Mouse (Mus musculus) urinary bladder, adult 2 months (tissue): ENCODE results near the gene Srrm2. TPM values are rescaled to one million over a fixed set of nuclear protein-coding genes. Genes with fewer than 3 reads are reported as not detected.
A peak's percentile ranks its signal among the peaks of the same experiment; 100 is the strongest.
"Not testable (repeated sequence)": the region's sequence is repeated elsewhere in the genome, so short reads cannot be mapped to it uniquely, and the experiment has no call there.

Experiments used
- DNase-seq: peaks from one replicate; pipeline ENCODE4 v3.0.0; 2022; ENCODE audit warnings: low spot score
- polyA plus RNA-seq: library from polyadenylated mRNA; depleted of rRNA; stranded (reverse); fragments of >200 nt; gene quantifications from 2 replicates; pipeline ENCODE4 v1.2.3, GENCODE M21; 2012

The Srrm2 gene
- polyA plus RNA-seq, 1 experiment, result 540 TPM

DNA sequence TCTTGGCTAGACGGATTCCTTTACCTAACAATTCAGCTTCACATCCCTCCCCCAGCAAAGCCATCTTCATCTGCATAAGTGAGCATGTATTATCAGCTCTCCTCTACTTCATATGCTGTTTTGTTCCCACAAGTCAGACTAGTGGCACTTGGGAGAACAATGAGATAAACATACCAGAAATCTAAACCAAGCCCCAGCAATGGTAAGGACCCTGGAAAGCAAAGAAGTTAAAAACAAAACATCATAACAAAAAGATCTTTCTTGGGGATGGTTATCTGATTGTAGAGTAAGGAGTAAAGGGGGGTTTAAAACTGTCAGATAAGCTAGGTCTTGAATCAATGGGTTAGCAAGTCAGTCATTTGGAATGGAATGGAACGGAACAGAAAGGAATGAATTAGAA lies 19.8 kb upstream of the Srrm2 start:
- no peak for DNase-seq

DNA sequence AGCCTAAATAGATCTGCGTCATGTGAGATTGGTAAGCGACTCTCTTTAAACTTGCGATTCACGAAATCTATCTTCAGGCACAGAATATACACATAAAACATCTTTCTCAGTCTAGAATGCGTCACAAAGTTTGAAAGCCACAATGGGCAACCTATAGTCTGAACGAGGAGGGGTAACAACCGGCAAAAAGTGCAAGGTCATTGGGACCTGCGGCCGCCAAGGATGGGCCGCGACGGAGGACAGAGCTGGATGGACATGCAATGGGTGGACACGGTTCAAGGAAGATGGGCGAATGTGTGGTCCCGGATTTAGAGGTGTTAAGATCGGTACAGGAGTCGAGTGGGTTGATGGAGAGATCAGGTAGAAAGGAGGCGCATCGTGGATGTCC lies 19.4 kb upstream of the Srrm2 start:
- DNase-seq, result no peak

DNA sequence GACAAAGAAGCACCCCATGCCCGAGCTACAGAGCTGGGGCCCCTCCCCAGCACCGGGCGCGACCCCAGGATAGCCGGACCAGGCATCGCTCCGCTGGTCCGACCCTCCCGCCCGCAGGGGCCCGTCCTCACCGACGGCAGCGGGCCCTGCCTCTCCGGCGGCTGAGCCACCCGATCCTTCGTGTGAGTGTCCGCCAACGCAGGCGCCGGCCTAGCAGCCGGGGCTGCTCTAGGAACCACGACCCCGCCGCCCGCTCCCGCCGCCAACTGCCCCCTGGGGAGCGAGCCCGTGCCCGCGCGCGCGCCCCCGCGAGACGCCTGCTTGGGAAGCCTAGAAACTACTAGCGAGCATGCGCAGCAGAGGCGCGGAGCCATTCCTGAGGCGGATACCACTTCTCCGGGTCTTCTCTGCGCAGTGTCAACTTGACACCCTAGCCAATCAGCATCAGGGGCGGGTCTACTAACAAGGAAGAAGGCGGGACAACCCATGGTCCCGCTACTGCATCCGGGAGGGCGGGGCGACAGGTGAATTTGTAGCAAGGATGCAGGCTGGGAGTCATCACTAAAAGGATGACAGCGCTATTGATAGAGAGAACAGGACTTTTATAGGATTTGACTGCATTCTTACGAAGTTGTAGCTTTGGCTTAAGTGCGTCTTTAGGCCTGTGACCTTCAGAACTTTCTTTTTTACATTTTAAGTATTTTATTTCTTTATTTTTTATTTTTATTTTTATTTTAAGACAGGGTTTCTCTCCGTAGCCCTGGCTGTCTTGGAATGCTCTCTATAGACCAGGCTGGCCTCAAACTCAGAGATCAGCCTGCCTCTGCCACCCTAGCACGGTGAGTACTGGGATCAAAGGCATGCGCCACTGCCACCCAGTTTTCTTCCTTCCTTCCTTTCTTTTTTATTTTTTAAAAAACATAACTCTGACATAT lies 18.8 kb upstream of the Srrm2 start, which contains the start of gene Flywch1:
Gene Flywch1, minus strand, starts transcription at position 319 of the 935 bp plus-strand sequence.
- DNase-seq, result peak; percentile 93

DNA sequence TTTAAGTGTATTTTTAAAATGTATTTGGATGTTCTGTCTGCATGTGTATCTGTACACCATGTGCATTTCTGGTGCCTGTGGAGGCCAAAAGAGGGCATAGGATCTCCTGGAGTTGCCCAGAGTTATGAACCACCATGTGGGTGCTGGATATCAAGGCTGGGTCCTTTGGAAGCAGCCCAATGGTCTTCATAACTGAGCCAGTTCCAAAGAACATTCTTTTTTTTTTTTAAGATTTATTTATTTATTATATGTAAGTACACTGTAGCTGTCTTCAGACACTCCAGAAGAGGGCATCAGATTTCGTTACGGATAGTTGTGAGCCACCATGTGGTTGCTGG lies 18.1 kb upstream of the Srrm2 start:
- not testable (repeated sequence) for DNase-seq

DNA sequence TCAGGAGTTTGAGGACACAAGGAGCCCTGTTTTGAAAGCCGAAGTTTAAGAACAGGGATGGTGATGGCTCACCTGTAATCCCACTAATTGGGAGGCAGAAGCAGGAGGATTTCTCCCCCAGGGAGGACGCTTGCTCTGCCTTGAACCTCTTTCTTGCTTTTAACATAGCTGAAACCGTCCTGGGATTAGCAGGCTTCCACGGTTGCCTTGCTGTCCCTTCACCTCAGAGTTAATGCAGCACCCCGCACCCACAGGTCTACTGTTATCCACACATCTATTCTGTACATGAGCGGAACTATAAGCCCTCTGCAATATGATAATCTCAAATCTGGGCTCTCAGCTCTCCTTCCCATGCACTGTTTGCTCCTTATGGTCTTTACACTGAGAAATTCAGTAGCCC lies 16.7 kb upstream of the Srrm2 start:
- DNase-seq, result no peak

DNA sequence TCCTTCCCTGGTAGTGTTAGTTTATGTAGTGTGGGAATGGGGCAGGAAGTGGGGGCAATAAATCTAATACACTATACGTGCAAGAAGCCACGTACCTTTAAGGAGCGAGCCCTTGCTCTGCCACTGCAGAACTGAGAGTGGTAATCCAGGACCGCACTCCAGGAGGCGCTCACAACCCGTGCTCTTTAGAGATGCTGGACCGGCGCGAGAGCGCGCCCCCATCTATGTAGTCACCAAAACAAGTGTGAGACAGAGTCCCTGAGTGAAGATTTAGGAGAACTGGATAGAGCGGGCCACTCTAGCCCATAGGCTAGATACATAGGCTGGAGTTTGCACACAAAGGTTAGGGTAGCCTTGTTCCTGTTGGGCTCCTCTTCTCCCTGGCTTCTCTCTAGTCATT lies 16.2 kb upstream of the Srrm2 start:
- peak; percentile 64 for DNase-seq

DNA sequence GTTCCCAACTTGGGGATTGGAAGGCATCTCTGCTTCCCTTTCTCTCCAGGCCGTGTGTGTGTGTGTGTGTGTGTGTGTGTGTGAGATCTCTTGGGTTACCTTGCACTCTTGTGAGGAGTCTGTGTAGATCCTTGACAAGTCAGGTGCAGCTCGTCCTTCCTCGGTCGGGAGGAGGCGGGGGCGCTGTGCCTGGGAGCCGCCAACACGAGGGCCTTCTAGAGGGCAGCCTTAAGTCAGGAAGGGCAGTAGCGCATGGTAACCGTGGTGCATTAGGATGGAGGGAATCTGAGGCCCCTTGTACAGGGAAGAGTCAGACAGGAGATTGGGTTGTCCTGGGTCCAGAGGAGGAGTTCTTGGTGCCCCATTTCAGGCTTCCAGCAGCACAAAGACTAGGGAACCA lies 14.1 kb upstream of the Srrm2 start:
- no peak for DNase-seq

DNA sequence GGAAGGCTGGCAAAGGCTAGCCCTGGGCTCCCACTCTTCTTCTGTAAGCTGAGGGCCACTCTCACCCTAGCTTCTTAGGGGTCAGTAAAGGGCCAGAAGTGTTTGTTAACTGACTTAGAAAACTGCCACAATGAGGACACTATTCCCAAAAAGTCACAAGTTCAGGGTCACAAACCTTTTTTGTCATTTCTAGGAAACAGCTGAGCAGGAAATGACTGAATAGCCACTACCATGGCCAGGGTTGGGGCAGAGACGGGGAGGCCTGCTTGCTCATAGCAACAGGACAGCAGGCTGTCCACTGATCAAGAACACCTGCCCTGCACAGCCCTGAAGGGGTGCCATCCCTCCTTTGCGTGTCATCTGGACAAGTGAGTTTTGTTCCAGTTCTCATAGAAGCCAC lies 13.2 kb upstream of the Srrm2 start:
- DNase-seq, result no peak

DNA sequence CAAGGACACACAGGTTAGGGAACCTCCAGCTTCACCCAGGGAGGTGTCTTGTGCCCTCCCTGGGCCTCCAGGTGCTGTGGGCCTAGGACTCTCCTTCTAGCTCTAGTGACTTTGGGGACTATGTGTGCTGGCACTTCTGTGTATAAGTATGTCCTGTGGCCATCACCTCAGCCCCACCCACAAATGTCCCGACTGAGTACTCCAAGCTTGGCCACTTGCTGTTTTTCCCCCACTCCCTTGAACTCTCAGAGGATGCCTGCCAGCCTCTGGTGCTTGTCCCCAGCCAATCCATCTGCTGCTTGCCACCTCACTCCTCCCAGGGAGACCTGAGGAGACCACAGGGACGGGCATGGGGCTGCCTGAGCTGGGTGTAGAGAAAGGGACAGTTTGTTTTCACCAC lies 11.9 kb upstream of the Srrm2 start:
- DNase-seq, result no peak

DNA sequence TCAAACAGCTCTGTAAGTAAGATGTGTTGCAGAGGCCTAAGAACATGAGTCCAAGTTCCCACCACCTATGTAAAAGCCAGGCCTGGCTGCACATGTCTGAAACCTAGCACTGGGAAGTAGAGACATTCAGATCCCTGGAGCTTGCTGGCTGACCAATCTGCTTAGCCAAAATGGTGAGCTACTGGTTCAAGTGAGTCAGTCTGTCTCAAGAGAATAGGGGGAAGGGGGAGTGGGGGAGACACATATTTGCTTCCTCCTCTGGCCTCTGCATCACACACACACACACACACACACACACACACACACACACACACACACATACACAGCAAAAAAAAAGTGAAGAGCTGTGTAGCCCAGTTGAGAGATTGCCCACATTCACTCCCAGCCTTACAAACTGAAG lies 7.0 kb upstream of the Srrm2 start:
- no peak for DNase-seq

DNA sequence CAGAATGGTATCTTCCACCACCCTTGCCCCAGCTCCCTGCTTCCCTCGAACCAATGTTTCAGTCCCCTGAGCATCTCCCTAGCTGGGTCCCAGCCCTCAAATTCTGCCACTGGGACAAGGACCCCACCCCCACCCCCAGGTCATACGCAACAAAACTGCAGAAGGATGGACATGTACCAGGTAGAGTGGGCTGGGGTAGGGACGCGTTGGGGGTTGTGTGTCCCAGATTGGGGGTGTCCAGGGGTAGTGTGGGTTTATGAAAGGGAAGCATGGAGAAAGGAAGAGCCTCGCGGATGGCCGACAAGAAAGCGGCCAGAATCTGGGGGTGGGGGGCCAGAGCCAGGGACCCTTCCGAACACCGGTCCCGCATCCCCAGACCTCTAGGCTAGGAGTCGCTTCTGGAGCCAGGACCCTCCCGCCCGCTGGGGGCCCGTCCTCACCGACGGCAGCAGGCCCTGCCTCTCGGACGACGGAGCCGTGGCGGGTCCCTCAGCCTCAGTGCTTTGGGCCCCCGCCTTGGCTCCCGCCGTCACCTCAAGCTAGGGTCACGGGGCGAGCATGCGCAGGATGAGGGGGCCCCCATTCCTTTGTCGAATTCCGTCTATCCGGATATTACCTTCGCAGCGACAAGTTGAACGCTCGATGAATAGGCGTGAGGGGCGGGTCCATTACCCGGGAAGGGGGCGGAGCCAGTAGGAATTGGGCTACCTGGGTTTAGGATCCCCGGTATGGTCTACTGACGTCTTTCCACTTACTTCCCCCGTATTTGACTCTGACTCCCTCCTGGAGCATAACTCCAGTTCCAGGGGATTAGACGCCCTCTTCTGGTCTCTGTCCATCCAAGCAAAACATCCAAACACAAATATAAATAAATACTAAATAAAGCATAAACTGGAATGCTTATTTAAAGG lies 4.5 kb upstream of the Srrm2 start, which contains the start of gene Flywch2:
Gene Flywch2, minus strand, starts transcription at position 521 of the 911 bp plus-strand sequence.
- peak; percentile 47 for DNase-seq

DNA sequence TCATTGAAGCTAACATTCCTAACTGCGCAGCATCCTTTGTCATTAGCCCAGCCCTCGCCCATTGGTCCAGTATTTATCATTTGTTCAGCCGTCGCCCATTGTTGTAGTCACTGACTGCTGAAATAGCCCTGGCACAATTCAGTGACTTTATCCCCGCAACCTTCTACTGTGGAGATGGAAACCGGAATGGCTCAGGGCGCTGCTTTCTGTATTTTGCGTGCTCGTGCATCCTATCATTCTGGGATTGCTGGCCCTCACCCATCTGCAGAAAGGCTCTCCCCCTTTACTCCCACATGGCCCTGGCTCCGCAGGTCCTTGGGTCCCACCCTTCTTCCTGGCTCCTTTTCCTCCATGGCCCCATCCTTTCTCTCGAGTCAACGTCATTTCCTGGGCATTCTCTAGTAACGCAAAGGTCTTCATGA lies 3.8 kb upstream of the Srrm2 start:
- DNase-seq, result no peak

DNA sequence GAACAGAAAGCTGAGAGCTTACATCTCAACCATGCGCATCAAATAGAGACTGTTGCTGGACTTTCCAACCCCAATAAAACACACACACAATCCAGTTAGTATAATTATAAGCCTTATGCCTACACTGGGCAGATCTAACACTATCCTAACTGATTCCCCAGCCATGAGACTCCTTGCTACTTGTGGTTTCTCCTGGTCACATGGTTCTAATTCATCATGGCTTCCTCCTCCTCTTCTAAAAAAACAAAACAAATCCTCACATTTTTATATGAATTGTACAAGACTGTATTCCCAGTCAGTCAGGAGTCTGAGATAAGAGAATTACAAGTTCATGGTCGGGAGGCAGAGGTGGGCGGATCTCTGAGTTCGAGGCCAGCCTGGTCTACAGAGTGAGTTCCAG lies 1.4 kb upstream of the Srrm2 start:
- DNase-seq, result no peak

DNA sequence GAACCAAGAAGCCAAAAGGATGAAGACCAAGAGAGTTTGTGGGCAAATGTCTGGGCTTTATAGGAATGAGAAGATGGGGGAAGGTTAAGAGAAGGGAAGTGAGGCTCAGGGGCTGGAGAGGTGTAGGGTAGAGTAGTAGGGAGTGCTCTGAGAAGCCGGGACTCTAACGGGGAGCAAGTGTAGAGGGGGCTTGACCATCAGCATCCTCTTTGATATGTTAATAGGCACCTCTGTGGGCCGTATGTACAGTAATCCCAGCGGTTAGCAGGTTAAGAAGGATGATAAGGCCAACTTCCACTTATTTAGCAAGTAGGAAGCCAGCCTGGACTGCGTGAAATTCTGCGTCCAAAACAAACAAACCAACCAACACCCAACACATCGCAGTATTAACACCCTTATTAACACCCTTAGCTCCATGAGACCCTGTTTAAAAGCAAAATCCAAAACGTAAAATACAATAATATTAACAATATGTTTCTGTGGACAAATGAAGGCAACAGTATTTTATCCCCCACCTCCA lies 523 bp upstream of the Srrm2 start:
- DNase-seq, result no peak

DNA sequence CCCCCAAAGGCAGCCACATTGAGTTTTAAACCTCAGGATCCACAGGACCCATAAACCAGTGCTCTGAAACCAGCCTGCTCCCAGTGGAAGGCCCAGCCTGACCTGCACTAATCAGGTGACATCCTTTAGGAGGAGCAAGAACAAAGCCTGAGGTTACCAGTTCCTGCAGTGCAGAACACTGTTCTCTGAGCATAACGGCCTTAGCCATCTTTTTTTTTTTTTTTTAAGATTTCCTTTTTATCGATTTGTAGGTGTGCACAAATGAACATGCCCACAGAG lies 686 bp downstream of the Srrm2 start:
- DNase-seq, result no peak

DNA sequence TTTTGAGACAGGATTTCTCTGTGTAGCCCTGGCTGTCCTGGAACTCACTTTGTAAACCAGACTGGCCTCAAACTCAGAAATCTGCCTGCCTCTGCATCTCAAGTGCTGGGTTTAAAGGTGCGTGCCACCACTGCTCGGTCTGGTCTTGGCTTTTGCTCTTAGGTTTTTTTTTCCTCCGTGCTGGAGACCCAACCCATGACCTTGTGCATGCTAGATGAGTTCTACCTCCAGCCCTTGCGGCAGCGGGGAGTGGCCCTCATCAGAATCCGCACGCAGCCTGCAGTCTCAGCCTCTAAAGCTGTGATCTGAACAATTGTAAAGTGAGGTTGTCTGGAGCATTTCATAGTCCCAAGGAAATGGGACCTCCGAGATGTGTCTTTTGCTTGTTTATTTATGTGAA lies 5.0 kb downstream of the Srrm2 start:
- no peak for DNase-seq

DNA sequence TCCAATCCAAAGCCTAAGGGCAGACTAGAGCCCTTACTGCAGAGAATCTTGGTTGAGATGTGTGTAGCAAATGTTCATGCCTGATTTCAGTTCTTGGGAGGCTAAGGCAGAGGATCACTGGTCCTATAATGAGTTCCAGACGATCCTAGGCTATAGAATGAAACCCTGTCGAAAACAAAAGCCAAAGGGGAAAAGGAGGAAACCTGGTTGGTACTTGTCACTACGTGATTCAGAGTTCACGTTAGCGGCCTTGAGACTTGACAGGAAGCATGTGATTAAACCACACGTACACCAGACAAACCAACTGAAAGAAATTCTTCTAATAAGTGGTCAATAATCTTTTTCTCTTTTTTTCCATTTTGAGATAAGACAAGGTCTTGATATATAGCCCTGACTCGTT lies 7.0 kb downstream of the Srrm2 start:
- DNase-seq, result no peak

DNA sequence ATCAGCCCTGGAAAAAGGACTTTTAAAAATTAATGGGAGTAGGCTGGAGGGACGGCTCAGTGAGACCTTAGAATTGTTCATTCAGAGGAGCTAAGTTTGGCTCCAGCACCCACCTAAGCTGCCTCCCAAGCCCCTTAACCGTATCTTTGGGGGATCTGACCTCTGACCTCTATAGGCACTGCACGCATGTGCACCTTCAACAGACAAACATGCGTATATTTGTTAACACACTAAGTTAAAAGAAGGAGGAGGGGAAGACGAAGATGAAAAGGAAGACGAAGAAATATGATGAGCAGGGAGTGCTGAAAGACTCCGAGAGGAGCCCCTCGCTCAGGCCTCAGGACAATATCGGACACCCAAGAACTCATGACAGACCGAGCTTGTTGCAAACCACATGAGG lies 11.3 kb downstream of the Srrm2 start:
- DNase-seq, result no peak

DNA sequence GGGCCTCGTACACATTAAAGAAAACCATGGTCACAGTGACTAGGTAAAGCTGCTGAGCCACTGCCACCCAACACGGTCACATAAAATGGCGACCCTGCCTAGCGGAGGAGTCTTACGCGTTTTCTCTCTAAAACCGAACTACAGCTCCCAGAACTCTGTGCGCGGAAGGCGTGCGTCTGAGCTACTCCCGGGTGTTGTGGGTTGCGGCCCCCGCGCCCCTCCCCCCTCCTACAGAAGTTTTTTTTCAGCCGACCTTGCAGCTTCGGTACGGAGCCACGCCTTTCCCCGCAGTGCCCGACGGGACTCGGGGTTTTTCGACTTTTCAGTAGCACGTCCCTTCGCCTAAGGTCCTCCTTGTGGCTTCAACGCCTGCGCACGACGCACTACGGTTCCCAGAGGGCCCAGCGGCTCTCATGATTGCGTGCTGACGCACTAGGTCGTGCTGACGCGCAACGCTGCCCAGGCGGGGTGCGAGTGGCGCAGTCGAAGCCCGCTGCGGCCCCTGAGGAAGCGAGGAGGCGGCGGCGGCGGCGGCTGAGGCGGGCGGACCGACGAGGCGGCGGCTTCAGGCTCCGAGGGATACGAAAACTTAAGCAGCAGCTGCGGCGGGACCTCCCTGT lies 12.5 kb downstream of the Srrm2 start:
- DNase-seq, result peak; percentile 93

DNA sequence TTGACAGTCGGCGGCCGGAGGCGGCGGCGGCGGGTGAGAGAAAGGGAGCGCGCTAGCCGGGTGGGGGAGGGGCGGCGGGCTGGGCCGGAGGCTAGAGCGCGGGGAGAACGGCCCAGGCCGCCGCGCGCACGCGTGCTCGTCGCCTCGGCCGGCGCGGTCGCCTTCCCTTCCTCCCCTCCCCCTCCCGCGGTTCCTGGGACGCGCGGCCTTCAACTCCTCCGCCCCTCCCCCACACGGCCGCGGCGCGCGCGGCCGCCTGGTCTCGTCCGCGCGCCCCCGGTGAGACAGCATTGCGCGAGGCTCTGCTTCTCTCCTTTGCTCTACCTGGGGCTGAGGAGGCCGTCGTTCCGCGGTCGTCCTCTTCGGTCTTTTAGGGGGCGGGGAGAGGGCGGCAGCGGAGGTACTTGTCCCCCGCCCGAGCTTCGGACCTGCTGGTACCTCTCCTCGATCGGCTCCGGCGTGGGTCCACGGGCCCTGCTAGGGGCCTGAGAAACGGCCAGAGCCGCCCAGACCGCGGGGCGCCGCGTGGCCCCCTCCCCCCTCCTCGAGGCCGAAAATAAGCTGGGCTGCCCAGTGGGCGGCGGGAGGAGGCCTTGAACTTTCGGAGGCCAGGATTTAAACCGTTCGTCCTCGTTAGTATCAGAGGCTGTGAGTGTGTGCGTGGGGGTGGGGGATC lies 13.2 kb downstream of the Srrm2 start:
- DNase-seq, result no peak

DNA sequence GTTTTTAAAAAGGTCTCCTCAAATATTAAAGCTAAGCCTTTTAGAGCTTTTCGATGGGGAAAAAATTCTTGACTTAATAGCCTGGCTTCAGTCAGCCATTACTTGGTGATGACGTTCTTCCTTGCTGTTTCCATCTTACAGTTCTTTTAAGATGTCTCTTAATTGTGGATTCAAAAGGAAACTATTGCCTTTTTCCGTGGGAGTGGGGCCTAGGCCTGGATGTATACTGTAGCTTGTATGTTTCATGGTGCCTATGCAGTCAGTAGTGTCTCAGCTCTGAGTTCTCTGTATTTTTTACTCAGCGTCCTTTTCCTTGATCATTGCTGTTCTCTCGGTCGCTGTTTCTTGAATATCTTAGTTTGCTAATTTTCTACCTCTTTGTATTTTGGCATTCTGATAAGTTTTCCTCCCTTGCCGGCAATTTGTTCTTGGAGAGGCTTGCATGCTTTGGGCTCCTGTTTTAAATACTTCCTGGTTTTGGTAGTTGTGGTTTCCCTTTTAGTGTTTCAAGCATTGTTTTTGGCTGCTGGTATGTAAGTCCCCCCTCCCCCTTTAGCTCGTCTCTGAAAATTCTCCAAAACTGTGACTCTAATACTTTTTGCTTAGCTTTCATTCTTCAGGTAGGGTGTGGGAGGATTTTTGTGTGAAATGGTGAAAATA lies 14.2 kb downstream of the Srrm2 start:
- DNase-seq, result no peak
